Mouse (Mus musculus): Measurements from ENCODE around the gene Immp2l. TPM values are rescaled to one million over a fixed set of nuclear protein-coding genes. Genes with fewer than 3 reads are reported as not detected.

Immp2l gene
- polyA plus RNA-seq, 1 experiment from 2014 or later, result 8.1 TPM

- DNase-seq (ENCODE audit: low spot score), result no peak
- Histone ChIP-seq H3K9ac (ENCODE audit: low read length) (no peak overlapping the region), H3K4me3 (ENCODE audit: low read depth, low read length) (no peak overlapping the region), H3K27ac (replicated peaks; ENCODE audit: low read depth, low read length) (no peak overlapping the region), H3K27me3 (ENCODE audit: control insufficient read depth, insufficient read depth, low read length) (no peaks in the 10 kb centered on the region), H3K4me2 (ENCODE audit: low read depth, severe bottlenecking) (no peak overlapping the region), H3K36me3 (ENCODE audit: control insufficient read depth, insufficient read depth, low read length) (no peaks in the 10 kb centered on the region), H3K9me3 (ENCODE audit: control insufficient read depth, low read length) (no peaks in the 10 kb centered on the region), H3K4me1 (ENCODE audit: control insufficient read depth, insufficient read depth, low read length) (no peaks in the 10 kb centered on the region)
- WGBS, result 32% methylated on average over 1 of the region's 1 CpGs
- ATAC-seq (ENCODE audit: insufficient number of reproducible peaks, low FRiP score, low TSS enrichment, low read depth), result no peak
Measured at GRCm38 (mm10) chr12:41111456-41111855, 87.6 kb downstream of the Immp2l start.

- no peaks in the 10 kb centered on the region for H3K36me3 ChIP-seq (ENCODE audit: control insufficient read depth, insufficient read depth, low read length)
- H3K9ac ChIP-seq (ENCODE audit: low read length), result no peak overlapping the region
- no peaks in the 10 kb centered on the region for H3K9me3 ChIP-seq (ENCODE audit: control insufficient read depth, low read length)
- H3K27me3 ChIP-seq (ENCODE audit: control insufficient read depth, insufficient read depth, low read length), result no peaks in the 10 kb centered on the region
- WGBS, result 81% methylated on average over 6 of the region's 6 CpGs
- no peaks in the 10 kb centered on the region for H3K4me1 ChIP-seq (ENCODE audit: control insufficient read depth, insufficient read depth, low read length)
- ATAC-seq (ENCODE audit: insufficient number of reproducible peaks, low FRiP score, low TSS enrichment, low read depth), result no peak
- H3K27ac ChIP-seq (replicated peaks; ENCODE audit: low read depth, low read length), result no peak overlapping the region
- DNase-seq (ENCODE audit: low spot score), result no peak
- H3K4me3 ChIP-seq (ENCODE audit: low read depth, low read length), result no peak overlapping the region
- no peak overlapping the region for H3K4me2 ChIP-seq (ENCODE audit: low read depth, severe bottlenecking)
Measured at GRCm38 (mm10) chr12:41112137-41112536, 88.2 kb downstream of the Immp2l start.

- no peak for ATAC-seq (ENCODE audit: insufficient number of reproducible peaks, low FRiP score, low TSS enrichment, low read depth)
- H3K4me2 ChIP-seq (ENCODE audit: low read depth, severe bottlenecking), result no peak overlapping the region
- H3K9me3 ChIP-seq (ENCODE audit: control insufficient read depth, low read length), result no peaks in the 10 kb centered on the region
- no peaks in the 10 kb centered on the region for H3K27me3 ChIP-seq (ENCODE audit: control insufficient read depth, insufficient read depth, low read length)
- no peak for DNase-seq (ENCODE audit: low spot score)
- no peaks in the 10 kb centered on the region for H3K36me3 ChIP-seq (ENCODE audit: control insufficient read depth, insufficient read depth, low read length)
- no peak overlapping the region for H3K9ac ChIP-seq (ENCODE audit: low read length)
- H3K4me3 ChIP-seq (ENCODE audit: low read depth, low read length), result no peak overlapping the region
- H3K4me1 ChIP-seq (ENCODE audit: control insufficient read depth, insufficient read depth, low read length), result no peaks in the 10 kb centered on the region
- H3K27ac ChIP-seq (replicated peaks; ENCODE audit: low read depth, low read length), result no peak overlapping the region
Measured at GRCm38 (mm10) chr12:41118358-41118757, 94.5 kb downstream of the Immp2l start.

GRCm38 (mm10) chr12:41119657-41120056 lies 95.8 kb downstream of the Immp2l start:
- no peaks in the 10 kb centered on the region for H3K27me3 ChIP-seq (ENCODE audit: control insufficient read depth, insufficient read depth, low read length)
- DNase-seq (ENCODE audit: low spot score), result no peak
- no peak overlapping the region for H3K4me3 ChIP-seq (ENCODE audit: low read depth, low read length)
- H3K36me3 ChIP-seq (ENCODE audit: control insufficient read depth, insufficient read depth, low read length), result no peaks in the 10 kb centered on the region
- no peak overlapping the region for H3K4me2 ChIP-seq (ENCODE audit: low read depth, severe bottlenecking)
- no peak for ATAC-seq (ENCODE audit: insufficient number of reproducible peaks, low FRiP score, low TSS enrichment, low read depth)
- no peaks in the 10 kb centered on the region for H3K4me1 ChIP-seq (ENCODE audit: control insufficient read depth, insufficient read depth, low read length)
- H3K9me3 ChIP-seq (ENCODE audit: control insufficient read depth, low read length), result no peaks in the 10 kb centered on the region
- no peak overlapping the region for H3K27ac ChIP-seq (replicated peaks; ENCODE audit: low read depth, low read length)
- no peak overlapping the region for H3K9ac ChIP-seq (ENCODE audit: low read length)
- WGBS, result 83% methylated on average over 6 of the region's 6 CpGs

- ATAC-seq (ENCODE audit: insufficient number of reproducible peaks, low FRiP score, low TSS enrichment, low read depth) (no peak), DNase-seq (ENCODE audit: low spot score) (no peak)
- Histone ChIP-seq H3K27ac (replicated peaks; ENCODE audit: low read depth, low read length) (no peak overlapping the region), H3K4me2 (ENCODE audit: low read depth, severe bottlenecking) (no peak overlapping the region), H3K4me1 (ENCODE audit: control insufficient read depth, insufficient read depth, low read length) (no peaks in the 10 kb centered on the region), H3K9ac (ENCODE audit: low read length) (no peak overlapping the region), H3K4me3 (ENCODE audit: low read depth, low read length) (no peak overlapping the region), H3K9me3 (ENCODE audit: control insufficient read depth, low read length) (no peaks in the 10 kb centered on the region), H3K36me3 (ENCODE audit: control insufficient read depth, insufficient read depth, low read length) (no peaks in the 10 kb centered on the region), H3K27me3 (ENCODE audit: control insufficient read depth, insufficient read depth, low read length) (no peaks in the 10 kb centered on the region)
- WGBS, result 84% methylated on average over 2 of the region's 2 CpGs
Measured at GRCm38 (mm10) chr12:41123207-41123606, 99.3 kb downstream of the Immp2l start.

GRCm38 (mm10) chr12:41134885-41135284 lies 111.0 kb downstream of the Immp2l start:
- WGBS, result 46% methylated on average over 3 of the region's 3 CpGs
- no peaks in the 10 kb centered on the region for H3K27me3 ChIP-seq (ENCODE audit: control insufficient read depth, insufficient read depth, low read length)
- no peak overlapping the region for H3K9ac ChIP-seq (ENCODE audit: low read length)
- no peaks in the 10 kb centered on the region for H3K4me1 ChIP-seq (ENCODE audit: control insufficient read depth, insufficient read depth, low read length)
- H3K4me3 ChIP-seq (ENCODE audit: low read depth, low read length), result no peak overlapping the region
- no peak for ATAC-seq (ENCODE audit: insufficient number of reproducible peaks, low FRiP score, low TSS enrichment, low read depth)
- H3K9me3 ChIP-seq (ENCODE audit: control insufficient read depth, low read length), result no peaks in the 10 kb centered on the region
- no peak overlapping the region for H3K27ac ChIP-seq (replicated peaks; ENCODE audit: low read depth, low read length)
- no peaks in the 10 kb centered on the region for H3K36me3 ChIP-seq (ENCODE audit: control insufficient read depth, insufficient read depth, low read length)
- no peak for DNase-seq (ENCODE audit: low spot score)
- no peak overlapping the region for H3K4me2 ChIP-seq (ENCODE audit: low read depth, severe bottlenecking)

GRCm38 (mm10) chr12:41159543-41159942 lies 135.7 kb downstream of the Immp2l start:
- DNase-seq (ENCODE audit: low spot score) (no peak), ATAC-seq (ENCODE audit: insufficient number of reproducible peaks, low FRiP score, low TSS enrichment, low read depth) (no peak)
- Histone ChIP-seq H3K4me1 (ENCODE audit: control insufficient read depth, insufficient read depth, low read length) (no peaks in the 10 kb centered on the region), H3K4me2 (ENCODE audit: low read depth, severe bottlenecking) (no peak overlapping the region), H3K9me3 (ENCODE audit: control insufficient read depth, low read length) (no peaks in the 10 kb centered on the region), H3K36me3 (ENCODE audit: control insufficient read depth, insufficient read depth, low read length) (no peaks in the 10 kb centered on the region), H3K27me3 (ENCODE audit: control insufficient read depth, insufficient read depth, low read length) (no peaks in the 10 kb centered on the region), H3K4me3 (ENCODE audit: low read depth, low read length) (no peak overlapping the region), H3K9ac (ENCODE audit: low read length) (no peak overlapping the region), H3K27ac (replicated peaks; ENCODE audit: low read depth, low read length) (no peak overlapping the region)
- 74% methylated on average over 4 of the region's 4 CpGs for WGBS

- 52% methylated on average over 4 of the region's 4 CpGs for WGBS
- no peaks in the 10 kb centered on the region for H3K9me3 ChIP-seq (ENCODE audit: control insufficient read depth, low read length)
- no peaks in the 10 kb centered on the region for H3K27me3 ChIP-seq (ENCODE audit: control insufficient read depth, insufficient read depth, low read length)
- no peaks in the 10 kb centered on the region for H3K36me3 ChIP-seq (ENCODE audit: control insufficient read depth, insufficient read depth, low read length)
- no peak for ATAC-seq (ENCODE audit: insufficient number of reproducible peaks, low FRiP score, low TSS enrichment, low read depth)
- no peaks in the 10 kb centered on the region for H3K4me1 ChIP-seq (ENCODE audit: control insufficient read depth, insufficient read depth, low read length)
- H3K9ac ChIP-seq (ENCODE audit: low read length), result no peak overlapping the region
- no peak overlapping the region for H3K27ac ChIP-seq (replicated peaks; ENCODE audit: low read depth, low read length)
- no peak overlapping the region for H3K4me2 ChIP-seq (ENCODE audit: low read depth, severe bottlenecking)
- DNase-seq (ENCODE audit: low spot score), result no peak
- H3K4me3 ChIP-seq (ENCODE audit: low read depth, low read length), result no peak overlapping the region
Measured at GRCm38 (mm10) chr12:41167802-41168201, 143.9 kb downstream of the Immp2l start.

GRCm38 (mm10) chr12:41170051-41170450 lies 146.2 kb downstream of the Immp2l start:
- H3K27me3 ChIP-seq (ENCODE audit: control insufficient read depth, insufficient read depth, low read length), result no peaks in the 10 kb centered on the region
- H3K36me3 ChIP-seq (ENCODE audit: control insufficient read depth, insufficient read depth, low read length), result no peaks in the 10 kb centered on the region
- H3K4me2 ChIP-seq (ENCODE audit: low read depth, severe bottlenecking), result no peak overlapping the region
- H3K4me3 ChIP-seq (ENCODE audit: low read depth, low read length), result no peak overlapping the region
- no peak overlapping the region for H3K9ac ChIP-seq (ENCODE audit: low read length)
- no peaks in the 10 kb centered on the region for H3K9me3 ChIP-seq (ENCODE audit: control insufficient read depth, low read length)
- DNase-seq (ENCODE audit: low spot score) (no peak), ATAC-seq (ENCODE audit: insufficient number of reproducible peaks, low FRiP score, low TSS enrichment, low read depth) (no peak)
- no peak overlapping the region for H3K27ac ChIP-seq (replicated peaks; ENCODE audit: low read depth, low read length)
- WGBS, result 84% methylated on average over 1 of the region's 1 CpGs
- H3K4me1 ChIP-seq (ENCODE audit: control insufficient read depth, insufficient read depth, low read length), result no peaks in the 10 kb centered on the region

All from limb, embryonic 11.5 days (tissue).